Mouse (Mus musculus) gastrocnemius, adult 8-10 months (tissue): ENCODE results near the gene Fat1. TPM values are rescaled to one million over a fixed set of nuclear protein-coding genes. Genes with fewer than 3 reads are reported as not detected.

Experiments
- DNase-seq, 2 experiments: peaks; one replicate each; pipeline ENCODE4 v3.0.0; 2022; ENCODE audit warnings: low spot score in 2 of 2
- total RNA-seq, 4 experiments: library from RNA; stranded (reverse); gene quantifications; 2 replicates each; pipeline ENCODE4 v1.2.4; 2022

The Fat1 gene
- total RNA-seq: 1 to 10 TPM; 1.5 to 2.1 (median 2.0) TPM

DNA sequence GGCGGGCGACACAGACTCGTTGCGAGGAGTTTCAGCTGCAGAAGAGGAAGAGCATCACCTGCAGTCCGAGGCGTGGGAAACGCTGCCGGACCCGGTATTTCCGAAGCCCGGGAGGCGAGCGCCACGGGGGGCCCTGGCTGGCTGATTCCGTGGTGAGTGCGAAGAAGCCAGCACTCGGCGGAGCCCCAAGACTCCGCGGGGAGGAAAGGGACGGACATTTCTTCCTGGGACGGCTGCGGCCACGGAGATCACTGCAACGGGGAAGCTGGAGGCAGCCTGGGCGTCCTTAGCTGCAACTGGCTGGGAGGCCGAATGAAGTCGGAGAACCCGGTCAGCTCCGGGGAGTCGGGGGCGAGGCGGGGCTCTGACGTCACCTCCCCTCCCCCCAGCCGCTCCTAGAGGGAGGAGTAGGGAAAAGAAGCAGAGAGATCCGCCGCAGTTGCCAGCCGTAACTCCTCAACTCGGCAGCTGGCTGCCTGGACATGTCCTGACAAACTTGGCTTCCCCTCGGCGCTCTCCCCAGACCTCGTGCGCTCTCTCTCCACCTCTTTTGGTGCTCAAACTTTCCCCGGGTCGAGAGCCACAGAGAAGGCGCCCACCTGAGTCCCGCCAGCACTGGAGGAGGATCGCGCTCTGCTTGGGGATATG, at the start of gene Fat1:
Gene Fat1 (plus strand): TSS at position 598 of the 648 bp plus-strand sequence.
- DNase-seq: peak; percentile 61 to 67

DNA sequence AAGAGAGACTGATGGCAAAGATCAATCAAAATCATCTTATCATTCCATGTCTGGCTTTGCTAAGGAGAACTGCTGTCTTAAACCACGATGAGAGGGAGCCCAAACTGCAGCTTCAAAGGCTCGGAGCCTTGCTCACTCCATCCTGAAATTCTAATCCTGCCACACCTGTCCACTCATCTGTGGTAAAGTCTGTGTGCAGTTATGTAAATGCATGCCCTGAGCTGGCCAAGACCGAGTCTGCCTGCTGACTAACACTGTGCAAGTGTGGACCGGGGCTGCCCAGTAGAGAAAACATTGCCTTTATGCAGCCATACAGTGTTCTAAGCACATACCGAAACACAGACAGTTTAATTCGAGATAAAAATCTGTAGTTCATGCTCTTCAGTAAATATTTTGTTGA, 40.6 kb upstream of the Fat1 start:
- DNase-seq: no peak

DNA sequence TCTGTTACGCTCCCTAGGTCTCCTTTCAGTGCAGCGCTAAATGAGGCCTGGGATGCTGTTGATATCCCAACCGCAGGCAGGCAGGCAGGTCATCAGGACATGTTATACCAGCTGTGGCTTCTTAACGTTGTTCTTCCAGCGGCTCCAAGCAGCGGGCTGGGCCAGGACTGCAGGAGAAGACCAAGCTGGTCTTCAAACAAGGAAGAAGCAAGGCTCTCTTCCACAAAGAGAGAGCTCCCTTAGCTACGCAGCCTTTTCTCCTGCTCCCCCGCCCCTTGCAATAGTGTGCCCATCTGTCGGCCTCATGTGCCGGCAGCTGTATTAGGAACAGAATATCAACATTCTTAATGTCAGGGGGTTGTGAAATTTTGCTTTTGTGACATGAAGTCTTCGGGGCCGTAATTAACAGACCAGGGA, 35.7 kb upstream of the Fat1 start:
- no peak for DNase-seq

DNA sequence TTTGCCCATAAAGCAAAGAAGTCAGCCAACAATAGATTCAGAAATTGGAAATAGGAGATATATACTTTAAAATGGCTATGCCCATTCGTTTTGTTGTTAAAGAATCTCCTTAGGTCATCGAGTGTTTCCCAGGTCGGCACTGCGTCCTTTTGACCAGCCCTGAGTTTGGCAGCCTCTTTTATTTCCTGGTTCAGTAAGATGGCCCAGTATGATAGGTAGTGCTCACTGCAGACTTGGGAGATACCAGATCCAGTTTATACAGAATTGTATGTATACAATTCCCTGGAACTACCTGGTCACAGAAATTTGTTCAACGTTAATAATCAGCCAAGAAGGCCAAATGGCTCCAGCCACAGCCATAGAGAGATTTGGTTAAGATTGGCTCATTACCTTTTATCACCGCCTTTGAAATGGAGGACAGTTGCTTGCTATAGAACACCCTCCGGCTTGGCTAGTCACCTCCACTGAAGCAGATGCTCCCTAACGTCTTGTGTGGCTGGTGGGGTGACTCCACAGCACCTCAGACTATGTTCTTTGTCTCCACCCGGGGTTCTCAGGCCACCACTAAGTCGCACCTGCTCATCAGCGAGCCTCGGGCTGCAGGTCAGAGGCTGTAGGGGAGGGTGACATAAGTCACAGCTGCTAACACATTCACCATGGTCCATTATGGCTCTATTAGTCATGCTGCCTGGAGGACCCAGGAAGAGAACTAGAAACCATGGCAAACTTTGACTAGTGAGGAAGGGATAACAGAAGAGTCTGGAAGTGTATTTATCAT, 23.9 kb upstream of the Fat1 start:
- DNase-seq: no peak

DNA sequence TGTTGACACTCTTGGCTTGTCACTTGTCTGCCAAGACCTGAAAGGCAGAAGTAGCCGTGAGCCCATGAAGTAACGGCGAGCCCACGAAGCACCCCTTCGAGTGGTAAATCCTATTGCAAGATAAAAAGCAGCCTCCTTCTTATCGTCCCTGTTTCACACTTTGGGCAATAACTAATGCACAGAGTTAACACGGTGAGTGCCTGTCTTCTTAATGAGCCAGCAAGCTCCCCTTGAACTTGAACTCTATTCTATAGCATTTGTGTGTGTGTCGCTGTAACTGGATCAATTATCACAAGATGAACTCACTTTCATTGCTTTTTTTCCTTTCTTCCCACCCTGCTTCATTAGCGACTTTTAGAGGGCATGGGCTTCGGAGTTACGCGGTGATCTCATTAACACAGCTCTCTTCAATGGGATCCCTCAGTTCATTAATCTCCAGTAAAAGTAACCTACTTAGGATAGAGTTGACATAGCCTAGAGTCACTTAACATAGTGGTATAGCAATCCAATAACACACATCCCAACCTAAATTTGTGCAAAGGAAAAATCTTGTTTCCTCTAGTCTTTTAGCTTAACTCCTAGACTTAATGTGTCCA, 15.7 kb upstream of the Fat1 start:
- no peak for DNase-seq

DNA sequence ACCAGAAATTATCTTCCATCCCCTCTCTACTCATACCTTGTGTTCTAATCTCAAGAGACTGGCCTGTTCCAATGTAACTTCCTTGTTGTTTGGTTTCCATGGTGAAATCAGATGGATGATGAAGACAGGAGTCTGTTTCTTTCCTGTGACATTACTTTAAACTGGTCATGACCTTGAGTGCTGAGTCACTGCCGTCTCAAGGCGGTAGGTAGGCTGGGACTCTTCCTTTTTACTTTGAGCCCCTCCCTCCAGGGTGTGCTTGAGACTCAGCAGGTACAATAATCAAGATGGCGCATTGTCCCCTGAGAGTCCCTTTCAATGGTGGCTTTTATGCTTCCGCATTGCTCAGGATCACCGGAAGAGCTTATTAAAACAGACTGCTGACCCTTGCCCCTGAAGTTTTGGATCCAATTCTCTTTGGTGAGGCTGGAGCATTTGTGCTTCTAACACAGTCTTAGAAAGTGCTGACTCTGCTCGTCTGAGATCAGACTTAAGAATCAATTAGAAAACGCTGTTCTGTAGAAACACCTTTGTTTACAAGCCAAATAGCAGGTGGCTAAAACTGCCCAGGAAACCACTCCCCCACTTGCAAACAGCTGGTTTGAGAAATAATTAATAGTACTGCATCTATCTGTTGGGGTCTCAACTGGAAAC, 14.7 kb upstream of the Fat1 start:
- no peak for DNase-seq

DNA sequence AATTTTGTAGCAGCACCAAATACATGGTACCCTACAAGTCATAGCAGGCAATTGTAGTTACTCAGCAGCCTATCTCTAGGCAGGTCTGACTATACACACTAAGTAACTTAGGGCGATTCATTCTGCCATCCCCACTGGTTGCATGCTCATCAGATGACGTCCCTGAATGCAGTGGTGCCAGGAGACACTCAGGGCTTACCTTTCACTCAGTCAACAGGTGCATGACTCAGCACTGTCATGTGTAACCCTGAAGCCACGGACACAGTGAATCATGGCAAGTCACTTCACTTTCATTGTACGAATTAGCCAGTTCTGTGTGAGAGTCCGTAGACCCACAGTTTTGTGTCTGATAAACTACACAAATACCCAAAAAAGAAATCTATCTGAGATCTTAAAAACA, 10.3 kb upstream of the Fat1 start:
- no peak for DNase-seq

DNA sequence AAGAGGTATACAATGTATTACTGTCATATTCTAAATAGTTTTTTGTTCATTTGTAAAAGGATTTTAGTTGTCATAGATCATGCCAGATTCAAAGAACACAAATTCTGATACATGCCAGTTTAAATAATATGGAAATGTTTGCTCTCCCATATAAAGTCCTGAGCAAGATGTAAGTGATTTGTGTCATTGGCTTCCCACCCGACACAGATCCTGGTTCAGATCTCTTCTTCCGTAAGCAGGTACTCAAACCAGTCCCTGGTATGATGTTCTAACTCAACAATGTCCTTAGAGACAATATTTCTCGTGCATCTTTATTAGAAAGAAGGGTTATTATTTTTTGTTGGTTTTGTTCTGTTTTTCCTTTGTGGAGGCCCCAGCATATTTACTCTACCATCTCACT, 5.2 kb upstream of the Fat1 start:
- DNase-seq: no peak

DNA sequence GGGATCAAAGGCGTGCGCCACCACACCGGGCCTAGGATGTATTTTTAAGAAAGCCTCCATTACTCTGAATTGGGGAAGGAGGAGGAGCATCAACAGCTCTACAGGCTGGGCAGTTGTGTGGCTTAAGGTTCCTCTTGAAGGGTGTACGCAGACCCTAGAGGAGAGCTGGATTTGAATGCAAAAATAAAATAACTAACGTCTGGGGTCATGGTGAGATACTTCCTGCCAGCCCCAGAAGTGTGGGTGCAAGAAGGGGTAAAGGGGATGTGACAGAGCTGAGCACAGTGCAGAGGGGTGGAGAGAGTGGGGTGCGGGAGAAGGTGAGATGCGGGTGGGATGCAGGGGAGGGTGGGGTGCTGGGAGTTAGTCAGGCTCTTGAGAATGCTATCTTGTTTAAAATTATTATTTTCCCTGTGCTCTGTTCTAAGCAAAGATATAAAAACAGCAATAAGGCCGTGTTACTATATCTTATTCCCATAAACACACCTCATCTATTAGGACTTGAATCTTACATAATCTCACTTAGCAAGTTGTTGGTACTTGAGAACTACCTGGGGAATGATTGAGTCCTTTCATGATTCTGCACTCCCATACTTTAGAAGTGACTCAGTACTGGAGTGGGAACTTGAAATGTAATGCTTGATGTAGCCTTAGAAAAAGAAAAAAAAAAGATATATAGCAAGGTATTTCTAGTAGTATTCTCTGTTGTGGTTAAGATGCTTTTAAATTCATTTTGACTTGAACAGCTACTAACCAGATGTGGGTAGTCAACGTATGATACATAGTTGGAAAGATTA, 2.5 kb upstream of the Fat1 start:
- no peak for DNase-seq

DNA sequence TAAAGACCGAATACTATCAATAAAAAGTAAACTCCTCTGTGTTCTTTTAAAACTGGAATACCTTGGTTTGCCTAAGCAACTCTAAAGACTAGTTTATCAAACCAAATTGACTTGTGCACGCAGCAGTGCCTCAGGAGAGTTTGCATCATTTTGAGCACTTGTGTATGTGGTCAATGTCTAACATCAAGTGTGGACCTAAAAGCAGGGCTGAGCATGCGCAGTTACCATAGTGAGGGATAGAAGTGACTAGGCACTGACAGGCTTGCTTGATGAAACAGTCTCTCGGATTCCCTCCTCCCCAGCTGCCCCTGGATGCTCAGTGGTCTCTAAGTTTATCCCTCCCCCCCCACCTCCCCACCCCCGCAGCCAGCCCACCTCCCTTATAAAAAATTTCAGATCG, 1.8 kb upstream of the Fat1 start:
- no peak for DNase-seq

DNA sequence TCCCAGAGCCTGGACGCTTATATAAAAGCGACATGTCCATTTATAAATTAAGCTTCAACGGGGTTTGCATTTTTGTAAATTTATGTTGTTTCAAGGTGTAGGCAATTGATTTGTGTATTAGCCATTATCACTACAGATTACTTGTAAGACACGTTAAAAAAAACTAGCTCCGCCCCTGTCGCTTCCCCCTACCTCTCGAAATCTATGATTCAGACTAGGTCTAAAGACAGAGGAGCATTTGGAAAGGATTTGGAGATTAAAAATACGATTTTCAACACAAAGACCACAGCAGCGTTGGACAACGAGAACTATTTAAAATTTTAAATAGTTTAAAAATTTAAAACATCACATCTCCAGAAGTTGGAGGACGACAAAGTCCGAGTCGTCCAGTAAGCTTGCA, 831 bp upstream of the Fat1 start:
- no peak for DNase-seq

DNA sequence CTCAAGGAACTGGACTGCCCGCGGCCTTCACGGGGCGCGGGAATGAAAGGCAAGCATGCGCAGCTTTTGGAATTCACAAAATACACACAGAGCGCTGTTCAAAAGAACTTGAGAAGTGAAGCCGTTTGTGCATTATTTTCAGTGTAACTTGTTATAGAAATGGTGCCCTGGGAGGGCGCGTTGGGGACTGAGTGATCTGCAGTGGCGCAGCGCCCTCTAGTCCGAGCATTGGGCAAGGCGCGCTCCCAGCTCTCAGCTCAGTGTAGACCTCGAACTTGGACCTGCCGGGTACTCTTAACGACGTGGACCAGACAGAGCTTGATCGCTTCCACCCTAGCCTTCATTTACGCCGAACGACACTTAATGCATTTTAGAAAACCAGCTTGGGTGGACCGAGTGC, 494 bp downstream of the Fat1 start:
- DNase-seq: peak; percentile 55 to 61

DNA sequence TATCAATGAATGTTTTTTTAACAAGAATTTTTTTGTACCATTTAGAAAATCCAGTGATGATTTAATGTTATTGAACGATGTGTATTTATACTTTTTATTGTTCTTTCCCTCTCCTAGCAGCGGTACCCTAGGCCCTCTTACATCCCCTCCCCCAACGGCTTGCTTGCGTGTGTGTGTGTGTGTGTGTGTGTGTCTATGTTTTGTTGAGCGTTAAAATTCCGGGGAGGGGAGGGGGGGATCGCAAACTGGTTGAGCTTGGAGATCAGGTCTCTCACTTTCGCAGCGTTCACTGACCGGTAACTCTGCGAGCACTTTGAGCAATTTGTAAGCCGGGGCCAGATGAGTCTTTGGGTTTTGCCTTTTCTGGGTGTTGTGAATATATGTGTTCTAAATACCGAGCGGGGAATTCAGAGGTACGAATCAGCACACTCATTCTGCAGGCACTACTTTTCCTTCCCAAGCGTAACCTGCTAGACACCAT, 1.3 kb downstream of the Fat1 start:
- no peak for DNase-seq

DNA sequence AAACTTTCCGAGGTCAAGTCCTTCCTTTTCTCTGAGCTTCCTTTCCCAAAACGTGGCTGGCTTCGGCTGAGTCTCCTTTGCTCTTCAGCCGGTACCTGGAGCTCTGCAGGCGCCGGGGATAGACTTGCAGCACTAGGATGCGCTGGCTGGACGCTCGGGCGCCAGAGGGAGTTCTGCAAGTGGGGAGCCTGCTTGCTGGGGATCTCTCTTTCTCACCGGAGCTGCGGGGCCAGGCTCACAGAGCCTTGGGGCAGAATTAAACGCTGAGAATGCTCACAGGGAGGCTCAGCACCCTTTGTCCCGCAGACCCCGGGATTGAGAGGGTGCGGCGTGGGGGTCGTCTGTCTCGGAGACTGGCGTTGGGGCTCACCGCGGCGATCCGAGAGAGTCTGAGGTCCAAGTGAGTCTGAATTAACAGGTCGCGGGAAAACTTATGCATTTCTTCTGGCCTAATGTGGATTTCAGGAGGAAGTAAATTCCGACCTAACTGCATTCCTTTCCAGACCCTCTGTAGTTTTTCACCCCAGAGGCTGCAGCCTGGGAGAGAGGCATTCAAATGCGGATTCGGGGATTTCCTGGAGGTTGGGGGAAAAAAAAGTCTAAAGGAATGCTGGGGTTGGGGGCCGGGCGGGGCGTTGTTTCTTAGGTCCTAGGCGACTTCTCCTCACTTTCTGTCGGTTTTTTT, 2.0 kb downstream of the Fat1 start:
- DNase-seq: peak in 1 of 2 experiments; percentile 26

DNA sequence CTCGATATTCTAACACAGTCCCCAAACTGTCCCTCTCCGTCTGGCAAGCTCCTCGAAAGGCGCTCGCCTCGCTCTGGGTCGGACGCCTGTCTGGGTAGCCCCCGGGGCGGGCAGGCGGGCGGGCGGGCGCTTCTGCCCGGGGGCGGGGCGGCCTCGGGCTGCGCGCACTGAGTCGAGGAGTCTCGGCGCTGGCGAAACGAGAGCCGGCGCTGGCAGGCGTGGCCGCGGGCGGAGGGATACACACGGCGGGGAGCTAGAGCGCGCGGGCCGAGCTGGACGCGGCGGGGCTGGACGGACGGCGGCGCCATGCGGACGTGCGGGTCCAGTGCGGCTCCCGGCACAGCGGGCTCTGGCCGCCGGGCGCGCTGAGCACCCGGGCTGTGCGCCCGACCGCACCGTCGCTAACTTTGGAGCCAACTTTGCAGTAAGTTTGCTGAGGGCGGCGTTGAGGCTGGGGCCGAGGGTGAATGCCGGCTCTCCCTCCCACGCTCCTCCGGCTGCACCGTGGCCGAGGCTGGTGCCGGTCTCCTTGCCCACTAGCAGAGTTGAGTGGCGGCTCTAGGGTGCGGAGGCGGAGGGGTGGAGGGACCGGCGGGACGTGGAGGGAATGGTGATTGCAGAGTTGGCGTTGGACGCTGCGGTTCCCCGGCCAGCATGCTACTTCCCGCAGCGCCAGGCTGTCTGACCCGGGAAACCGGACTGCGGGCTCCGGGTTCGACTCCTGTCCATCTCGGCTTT, 2.8 kb downstream of the Fat1 start:
- peak; percentile 73 to 82 for DNase-seq

DNA sequence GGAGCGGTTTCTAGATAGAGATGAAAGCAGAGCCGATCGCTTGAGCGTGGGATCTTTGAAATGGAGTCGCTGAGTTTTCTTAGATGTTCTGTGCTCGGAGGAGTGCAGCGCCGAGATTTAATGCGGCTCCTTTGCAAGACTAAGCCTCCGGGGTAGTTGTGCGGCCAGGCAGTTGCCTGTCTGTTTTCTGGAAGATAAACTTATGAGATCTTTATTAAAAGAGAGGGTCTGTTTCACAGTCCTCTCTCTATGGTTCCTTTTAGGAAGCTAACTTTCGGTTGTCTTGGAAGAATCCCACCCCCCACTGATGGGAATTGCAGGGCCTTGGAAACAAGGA, 3.4 kb downstream of the Fat1 start:
- DNase-seq: no peak

DNA sequence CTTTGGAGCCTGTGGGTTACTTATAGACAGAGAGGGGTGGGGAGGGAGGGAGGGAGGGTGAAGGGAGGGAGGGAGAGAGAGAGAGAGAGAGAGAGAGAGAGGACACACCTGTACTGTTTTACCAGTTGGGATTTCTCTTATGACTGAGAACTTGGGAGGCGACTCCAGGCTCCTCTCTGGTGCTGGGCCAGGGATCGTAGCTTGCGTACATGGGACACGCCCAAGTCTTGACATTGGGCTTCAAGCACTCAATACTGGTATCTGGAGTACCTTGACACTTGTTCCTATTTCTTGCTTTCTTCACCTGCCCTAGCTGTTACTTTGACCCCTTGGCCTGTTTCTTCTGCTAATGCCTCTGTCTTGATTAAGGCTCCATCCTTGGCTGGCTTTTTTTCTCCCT, 10.3 kb downstream of the Fat1 start:
- no peak for DNase-seq

DNA sequence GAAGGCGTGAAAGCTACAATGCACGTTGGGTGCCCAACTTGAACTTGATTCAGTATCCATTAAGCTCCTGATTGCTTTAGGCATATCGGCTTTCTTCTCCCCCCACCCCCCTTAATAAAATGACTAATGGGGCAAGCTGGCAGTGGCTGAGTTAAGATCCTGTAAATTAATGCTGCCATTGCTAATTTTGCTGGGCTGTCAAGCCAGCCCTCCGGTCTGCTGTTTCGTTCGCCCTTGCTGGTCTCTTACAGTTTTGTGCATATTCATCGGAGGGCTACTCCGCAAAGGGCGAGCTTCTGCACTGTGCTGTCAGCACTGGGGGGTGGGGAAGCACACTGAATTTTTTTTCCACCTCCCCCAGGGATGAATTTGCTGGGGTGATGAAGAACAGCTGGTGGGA, 13.3 kb downstream of the Fat1 start:
- no peak for DNase-seq

DNA sequence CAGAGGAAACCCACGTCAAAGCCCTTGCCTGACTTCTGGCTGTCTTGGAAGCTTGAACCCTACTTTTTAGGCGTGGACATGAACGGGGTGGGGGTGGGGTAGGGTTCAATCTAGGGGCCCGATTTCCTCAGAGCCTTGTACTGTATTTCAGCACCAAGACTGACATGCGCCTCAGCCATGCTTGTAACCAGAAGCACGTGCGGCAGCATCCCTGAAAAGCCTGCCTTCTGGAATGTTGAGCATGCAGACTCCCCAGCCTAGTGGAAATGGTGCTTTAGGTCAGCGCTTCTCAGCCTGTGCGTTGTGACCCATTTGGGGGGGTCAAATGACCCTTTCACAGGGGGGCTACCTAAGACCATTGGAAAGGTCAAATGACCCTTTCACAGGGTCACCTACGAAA, 25.2 kb downstream of the Fat1 start:
- no peak for DNase-seq

DNA sequence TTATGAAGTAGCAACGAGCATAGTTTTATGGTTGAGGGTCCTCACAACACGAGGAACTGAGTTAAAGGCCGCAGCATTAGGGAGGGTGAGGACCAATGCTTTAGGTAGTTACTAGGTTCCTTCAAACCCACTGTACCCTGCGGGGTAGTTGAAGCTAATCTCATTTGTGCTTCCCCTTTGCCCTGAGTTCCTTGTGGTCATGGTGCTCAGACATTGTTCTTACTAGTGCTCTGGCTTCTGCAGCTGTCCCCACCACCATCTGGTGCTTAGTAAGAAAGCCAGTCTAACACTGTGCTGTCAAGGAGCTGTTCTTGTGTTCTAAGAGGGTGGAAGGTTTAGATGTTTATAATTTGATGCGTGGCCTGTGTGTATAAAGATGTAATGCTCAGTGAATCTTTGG, 25.7 kb downstream of the Fat1 start:
- no peak for DNase-seq
